Mouse (Mus musculus): ENCODE measurements around the gene Nap1l1. TPM values are rescaled to one million over a fixed set of nuclear protein-coding genes. Genes with fewer than 3 reads are reported as not detected.

Gene Nap1l1
- 245 and 260 TPM in 2 replicates for polyA plus RNA-seq (2021; fragmentation: Nextera tagmentation)
- long read RNA-seq, experiment 1, transcript Nap1l1-205 (13 exons, 1,365 nt) = minor isoform, 119 of 610 reads
- long read RNA-seq, experiment 1, transcript Nap1l1-202 (15 exons, 1,350 nt) = major isoform, 235 of 610 reads
- long read RNA-seq, experiment 1, transcript Nap1l1-201 (16 exons, 1,486 nt) = minor isoform, 36 of 610 reads
- long read RNA-seq, experiment 1, transcript Nap1l1-207 (14 exons, 1,512 nt) = minor isoform, 21 of 610 reads
- long read RNA-seq, experiment 1, partial matches to known transcripts = 75 of 610 reads
- long read RNA-seq, experiment 1, other reads (novel, unspliced or antisense) = 117 of 610 reads
- long read RNA-seq, experiment 2, transcript Nap1l1-207 (14 exons, 1,512 nt) = minor isoform, 11 of 305 reads
- long read RNA-seq, experiment 2, transcript Nap1l1-202 (15 exons, 1,350 nt) = major isoform, 41 of 305 reads
- long read RNA-seq, experiment 2, transcript Nap1l1-201 (16 exons, 1,486 nt) = minor isoform, 7 of 305 reads
- long read RNA-seq, experiment 2, transcript Nap1l1-205 (13 exons, 1,365 nt) = minor isoform, 23 of 305 reads
- long read RNA-seq, experiment 2, partial matches to known transcripts = 150 of 305 reads
- long read RNA-seq, experiment 2, other reads (novel, unspliced or antisense) = 71 of 305 reads

GRCm38 (mm10) chr10:111472686-111473510 is at the start of gene Nap1l1:
Nap1l1 (plus strand) TSS chr10:111473223.

GRCm38 (mm10) chr10:111506101-111506925 is 33.3 kb downstream of the Nap1l1 start, which contains the start of gene Phlda1:
Phlda1 (plus strand) TSS chr10:111506286.

Other genes starting within 250 kb of the Nap1l1 start
- 3.5 and 3.6 TPM in 2 replicates for gene Bbs10, start 174.5 kb upstream of the Nap1l1 start, polyA plus RNA-seq (2021; fragmentation: Nextera tagmentation)
- gene Phlda1, start 33.1 kb downstream of the Nap1l1 start, polyA plus RNA-seq (2021; fragmentation: Nextera tagmentation) = 6.1 and 12.4 TPM in 2 replicates